Mouse (Mus musculus): Measurements from ENCODE around the gene Pola2. TPM values are rescaled to one million over a fixed set of nuclear protein-coding genes. Genes with fewer than 3 reads are reported as not detected.

Gene Pola2
- total and polyA plus RNA-seq, 3 experiments = 77.3 to 126 (median 99.4) TPM

DNA sequence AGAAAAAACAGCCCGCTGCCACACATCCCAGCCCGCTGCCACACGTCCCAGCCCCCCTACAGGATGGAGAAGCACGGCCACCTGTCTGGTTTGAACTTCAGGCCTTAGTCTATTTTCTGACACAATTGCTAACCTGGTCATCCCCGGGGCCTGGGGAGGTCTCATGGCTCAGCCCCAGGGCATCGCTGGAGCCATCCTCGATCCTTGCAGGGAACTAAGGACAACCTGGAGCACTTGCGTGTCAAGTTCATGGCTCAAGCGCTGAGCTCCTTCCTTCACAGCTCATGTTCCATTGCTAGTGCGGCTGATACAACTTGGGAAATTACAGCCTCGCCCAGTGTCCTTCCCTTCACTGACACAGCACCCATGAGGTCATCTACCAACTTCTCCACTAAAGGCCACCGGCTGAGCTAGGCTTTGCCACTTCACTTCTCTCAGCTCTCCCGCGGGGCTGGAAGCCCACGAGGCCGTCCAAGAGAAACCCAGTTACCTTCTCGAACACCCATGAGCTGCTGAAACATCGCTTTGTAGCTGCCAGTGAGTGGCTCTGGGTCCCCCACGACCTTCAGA lies 10.7 kb downstream of the Pola2 start:
- Histone ChIP-seq H3K36me3 (ENCODE audit: control insufficient read depth in 1 of 2, insufficient read depth in 2 of 2, low read length in 2 of 2) (peaks cover 0 to 18% of the 10 kb centered on the region in 2 experiments; a peak in 2 of 4 replicates), H3K27ac (ENCODE audit: control insufficient read depth, low read depth, low read length) (no peak overlapping the region), H3K79me2 (ENCODE audit: control insufficient read depth, insufficient read depth, low read length, poor library complexity) (no peaks in the 10 kb centered on the region), H3K9me3 (replicated peaks; ENCODE audit: insufficient read depth, low read length) (no peaks in the 10 kb centered on the region), H3K4me1 (ENCODE audit: control insufficient read depth in 1 of 2, insufficient read depth in 2 of 2, low read length in 2 of 2) (no peaks in the 10 kb centered on the region), H3K4me3 (ENCODE audit: control insufficient read depth in 1 of 2, insufficient read depth in 1 of 2, low read depth in 2 of 2, low read length in 2 of 2) (no peak overlapping the region), H3K27me3 (ENCODE audit: control insufficient read depth in 1 of 2, insufficient read depth in 2 of 2, low read length in 2 of 2) (no peaks in the 10 kb centered on the region), H3K9ac (ENCODE audit: control insufficient read depth, low read depth, low read length, poor library complexity, severe bottlenecking) (no peak overlapping the region)
- TF ChIP-seq KAT2A (conservative IDR thresholded peaks at IDR 0.05; ENCODE audit: low read depth, low read length) = no peak
- no peak for TF ChIP-seq ZMIZ1 (IDR thresholded peaks at IDR 0.05; ENCODE audit: low read depth, low read length)
- no peak for TF ChIP-seq POLR2AphosphoS5 (IDR thresholded peaks at IDR 0.05; ENCODE audit: borderline replicate concordance, low read depth, low read length)
- TF ChIP-seq SMC3 (IDR thresholded peaks at IDR 0.05; ENCODE audit: low read depth, low read length) = no peak
- no peak for TF ChIP-seq ZC3H11A (IDR thresholded peaks at IDR 0.05; ENCODE audit: low read depth, low read length)
- TF ChIP-seq USF2 (IDR thresholded peaks at IDR 0.05; ENCODE audit: borderline replicate concordance in 1 of 2, insufficient read depth in 1 of 2, low read depth in 1 of 2, low read length in 2 of 2) = no peak
- no peak for TF ChIP-seq BHLHE40 (IDR thresholded peaks at IDR 0.05; ENCODE audit: borderline replicate concordance, low read depth, low read length)
- TF ChIP-seq ZNF384 (IDR thresholded peaks at IDR 0.05; ENCODE audit: low read depth, low read length) = no peak
- TF ChIP-seq TCF12 (IDR thresholded peaks at IDR 0.05; ENCODE audit: low read depth, low read length) = no peak
- no peak for TF ChIP-seq CHD1 (IDR thresholded peaks at IDR 0.05; ENCODE audit: low read depth, low read length)
- no peak for TF ChIP-seq MEF2A (IDR thresholded peaks at IDR 0.05; ENCODE audit: extremely low read depth, insufficient replicate concordance, low read depth, low read length, poor library complexity, severe bottlenecking)
- TF ChIP-seq RAD21 (IDR thresholded peaks at IDR 0.05; ENCODE audit: low read depth, low read length) = no peak
- TF ChIP-seq GATA1 (IDR thresholded peaks at IDR 0.05; ENCODE audit: low read depth, low read length) = no peak
- TF ChIP-seq ELF1 (IDR thresholded peaks at IDR 0.05; ENCODE audit: low read depth, low read length) = no peak
- TF ChIP-seq USF1 (IDR thresholded peaks at IDR 0.05; ENCODE audit: low read depth, low read length) = no peak
- no peak for DNase-seq (ENCODE audit: low read depth, low spot score)

DNA sequence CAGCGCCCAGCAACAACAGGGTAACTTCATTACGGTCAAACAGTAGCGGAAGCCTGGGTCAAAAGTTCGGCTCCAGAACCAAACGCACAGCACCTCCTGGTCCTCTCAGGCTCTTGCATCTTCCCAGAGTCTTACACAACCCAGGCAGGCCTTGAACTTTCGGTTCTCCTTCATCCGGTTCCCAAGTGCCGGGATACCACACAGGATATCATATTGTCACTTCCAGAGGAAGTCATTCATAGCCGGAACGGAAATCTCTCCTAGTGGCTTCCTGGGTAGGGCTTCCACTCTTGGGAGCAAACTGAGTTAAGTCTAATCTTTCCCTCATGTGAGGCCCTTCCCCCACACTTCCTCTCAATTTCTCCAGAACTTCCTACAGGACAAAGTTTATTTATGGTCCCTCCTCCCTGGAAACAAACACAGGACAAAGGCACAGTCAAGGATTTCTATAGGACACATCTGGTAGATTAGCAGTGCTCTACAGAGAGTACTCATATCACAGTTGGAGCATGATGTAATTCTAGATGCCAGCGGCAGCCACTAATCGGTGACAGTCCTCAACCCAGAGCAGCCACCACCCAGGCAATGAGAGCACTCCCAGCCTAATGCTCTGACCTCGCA lies 11.8 kb downstream of the Pola2 start:
- Histone ChIP-seq H3K27me3 (ENCODE audit: control insufficient read depth in 1 of 2, insufficient read depth in 2 of 2, low read length in 2 of 2) (no peaks in the 10 kb centered on the region), H3K9ac (ENCODE audit: control insufficient read depth, low read depth, low read length, poor library complexity, severe bottlenecking) (no peak overlapping the region), H3K79me2 (ENCODE audit: control insufficient read depth, insufficient read depth, low read length, poor library complexity) (no peaks in the 10 kb centered on the region), H3K9me3 (replicated peaks; ENCODE audit: insufficient read depth, low read length) (no peaks in the 10 kb centered on the region), H3K4me3 (ENCODE audit: control insufficient read depth in 1 of 2, insufficient read depth in 1 of 2, low read depth in 2 of 2, low read length in 2 of 2) (no peak overlapping the region), H3K4me1 (ENCODE audit: control insufficient read depth in 1 of 2, insufficient read depth in 2 of 2, low read length in 2 of 2) (no peaks in the 10 kb centered on the region), H3K27ac (ENCODE audit: control insufficient read depth, low read depth, low read length) (no peak overlapping the region), H3K36me3 (ENCODE audit: control insufficient read depth in 1 of 2, insufficient read depth in 2 of 2, low read length in 2 of 2) (peaks cover 0 to 13% of the 10 kb centered on the region in 2 experiments; a peak in 2 of 4 replicates)
- DNase-seq (ENCODE audit: low read depth, low spot score) = no peak
- TF ChIP-seq SIN3A (IDR thresholded peaks at IDR 0.05; ENCODE audit: low read length) (no peak), RCOR1 (IDR thresholded peaks at IDR 0.05; ENCODE audit: low read depth, low read length) (no peak), MYB (IDR thresholded peaks at IDR 0.05; ENCODE audit: low read depth, low read length) (no peak), CHD1 (IDR thresholded peaks at IDR 0.05; ENCODE audit: low read depth, low read length) (no peak), POLR2A (IDR thresholded peaks at IDR 0.05; ENCODE audit: control insufficient read depth in 1 of 2, insufficient read depth in 1 of 2, low read depth in 1 of 2, low read length in 2 of 2, poor library complexity in 1 of 2) (no peak), CHD2 (IDR thresholded peaks at IDR 0.05; ENCODE audit: low read length) (no peak)
